19 mouse cellular contexts compared by ENCODE assay signal in the genomic region with DNA sequence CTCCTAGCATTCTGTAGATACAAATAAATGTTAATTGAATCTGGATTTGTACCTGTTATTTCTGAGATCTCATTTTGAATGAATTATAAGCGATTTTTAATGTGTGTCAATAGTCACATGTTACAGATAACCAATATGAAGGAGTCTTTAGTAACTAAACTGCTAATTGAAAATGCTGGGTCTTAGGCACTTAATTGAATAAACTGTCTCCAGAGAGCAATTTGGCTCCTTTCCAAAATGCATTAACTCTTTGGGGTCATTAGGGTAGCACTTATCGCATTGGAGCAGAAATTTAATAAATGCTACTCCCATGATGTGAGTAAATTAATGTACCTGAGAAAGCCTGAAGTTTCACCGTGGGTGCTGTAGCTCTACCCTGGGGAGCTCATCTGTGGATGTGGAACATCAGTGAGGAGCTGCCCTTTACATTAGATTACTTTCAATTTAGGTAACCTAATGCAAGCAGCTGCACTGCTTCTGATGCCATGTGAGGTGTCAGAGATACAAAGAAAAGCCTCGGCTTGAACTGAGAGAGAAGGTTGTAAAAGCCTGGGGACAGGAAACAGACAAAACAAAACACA.
DNase-seq lines count a peak whose midpoint lies in the region; ATAC-seq and TF ChIP-seq lines count a peak whose summit lies in the region.
"Had no signal": no experiment of that assay in that cellular context is flagged by ENCODE, and none has a peak within 500 bp of the region (broad histone marks: within the 10 kb centered on the region; RNA-seq: fewer than 3 reads in every experiment).

No protein-coding gene starts in this region.

- H3K27me3 ChIP-seq in hindbrain, embryonic 13.5 days: no peaks in the 10 kb centered on the region
- H3K27me3 ChIP-seq in hindbrain, embryonic 11.5 days (ENCODE audit: control insufficient read depth, insufficient read depth, low read length): no peaks in the 10 kb centered on the region
- H3K27me3 ChIP-seq in hindbrain, postnatal 0 days (ENCODE audit: insufficient read depth, low read length): no peaks in the 10 kb centered on the region
- H3K27me3 ChIP-seq: embryonic facial prominence, embryonic 13.5 days; limb, embryonic 12.5 days; liver, embryonic 13.5 days; lung, embryonic 15.5 days; midbrain, embryonic 12.5 days had no signal

- peaks cover 9% of the 10 kb centered on the region for H3K4me1 ChIP-seq in hindbrain, embryonic 13.5 days (replicated peaks)
- no peaks in the 10 kb centered on the region for H3K4me1 ChIP-seq in hindbrain, embryonic 11.5 days (replicated peaks; ENCODE audit: control insufficient read depth, insufficient read depth, low read length)
- H3K4me1 ChIP-seq in hindbrain, postnatal 0 days (ENCODE audit: insufficient read depth, low read length): peaks cover 3% of the 10 kb centered on the region; the same call in 1 of the 2 replicates
- H3K4me1 ChIP-seq: embryonic facial prominence, embryonic 13.5 days; liver, embryonic 13.5 days; lung, embryonic 15.5 days had no signal

- H3K9me3 ChIP-seq in hindbrain, embryonic 13.5 days: no peaks in the 10 kb centered on the region
- no peaks in the 10 kb centered on the region for H3K9me3 ChIP-seq in hindbrain, embryonic 11.5 days (ENCODE audit: control insufficient read depth, low read length)
- no peaks in the 10 kb centered on the region for H3K9me3 ChIP-seq in hindbrain, postnatal 0 days (ENCODE audit: low read length)
- H3K9me3 ChIP-seq: embryonic facial prominence, embryonic 13.5 days; limb, embryonic 12.5 days; liver, embryonic 13.5 days; lung, embryonic 15.5 days; midbrain, embryonic 12.5 days had no signal

- TF ChIP-seq CTCF in hindbrain, postnatal 0 days (IDR thresholded peaks at IDR 0.05; ENCODE audit: low read depth): no peak

- peak overlapping the region; percentile 76 for H3K27ac ChIP-seq in hindbrain, embryonic 13.5 days
- H3K27ac ChIP-seq in hindbrain, embryonic 11.5 days (ENCODE audit: low read depth, low read length): no peak overlapping the region
- no peak overlapping the region for H3K27ac ChIP-seq in hindbrain, postnatal 0 days
- H3K27ac ChIP-seq: embryonic facial prominence, embryonic 13.5 days; heart, adult 2 months; limb, embryonic 12.5 days; liver, embryonic 13.5 days; lung, embryonic 15.5 days; macrophage; midbrain, embryonic 12.5 days had no signal

- ATAC-seq in hindbrain, embryonic 13.5 days (ENCODE audit: low FRiP score): no peak; the same call in 1 of the 2 replicates
- ATAC-seq in hindbrain, embryonic 11.5 days (ENCODE audit: low FRiP score): no peak
- peak; percentile 38; the same call in 1 of the 2 replicates for ATAC-seq in hindbrain, postnatal 0 days

- 28% methylated on average over 4 of the region's 4 CpGs for WGBS in hindbrain, embryonic 13.5 days
- 57% methylated on average over 4 of the region's 4 CpGs for WGBS in hindbrain, embryonic 11.5 days
- WGBS in hindbrain, postnatal 0 days: 39% methylated on average over 4 of the region's 4 CpGs

- no peak overlapping the region for H3K4me2 ChIP-seq in hindbrain, embryonic 13.5 days
- H3K4me2 ChIP-seq in hindbrain, embryonic 11.5 days (replicated peaks; ENCODE audit: low read depth, low read length): no peak overlapping the region
- H3K4me2 ChIP-seq in hindbrain, postnatal 0 days (ENCODE audit: low read depth, low read length): no peak overlapping the region
- H3K4me2 ChIP-seq: embryonic facial prominence, embryonic 13.5 days; limb, embryonic 12.5 days; liver, embryonic 13.5 days; lung, embryonic 15.5 days; midbrain, embryonic 12.5 days had no signal

- no peak overlapping the region for H3K9ac ChIP-seq in hindbrain, embryonic 13.5 days
- no peak overlapping the region for H3K9ac ChIP-seq in hindbrain, embryonic 11.5 days (ENCODE audit: low read depth, low read length)
- no peak overlapping the region for H3K9ac ChIP-seq in hindbrain, postnatal 0 days (replicated peaks; ENCODE audit: low read length)
- H3K9ac ChIP-seq: embryonic facial prominence, embryonic 13.5 days; limb, embryonic 12.5 days; liver, embryonic 13.5 days; lung, embryonic 15.5 days; midbrain, embryonic 12.5 days had no signal

- H3K4me3 ChIP-seq in hindbrain, embryonic 13.5 days: no peak overlapping the region
- H3K4me3 ChIP-seq in hindbrain, embryonic 11.5 days (ENCODE audit: low read depth, low read length): no peak overlapping the region
- H3K4me3 ChIP-seq in hindbrain, postnatal 0 days (ENCODE audit: low read length): no peak overlapping the region
- H3K4me3 ChIP-seq: embryonic facial prominence, embryonic 13.5 days; heart, adult 2 months; limb, embryonic 12.5 days; liver, embryonic 13.5 days; lung, embryonic 15.5 days; midbrain, embryonic 12.5 days; myocyte had no signal

- H3K36me3 ChIP-seq in hindbrain, embryonic 13.5 days: no peaks in the 10 kb centered on the region
- no peaks in the 10 kb centered on the region for H3K36me3 ChIP-seq in hindbrain, embryonic 11.5 days (ENCODE audit: control insufficient read depth, insufficient read depth, low read length)
- H3K36me3 ChIP-seq in hindbrain, postnatal 0 days (ENCODE audit: insufficient read depth, low read length): no peaks in the 10 kb centered on the region
- H3K36me3 ChIP-seq: embryonic facial prominence, embryonic 13.5 days; limb, embryonic 12.5 days; liver, embryonic 13.5 days; lung, embryonic 15.5 days; midbrain, embryonic 12.5 days had no signal

- no peak for DNase-seq in hindbrain, embryonic 11.5 days (ENCODE audit: low spot score)
- DNase-seq in thymus, postnatal 14 days: peak; percentile 14
- no peak for DNase-seq in thymus, adult 18-20 months
- DNase-seq in hindbrain, postnatal 0 days (ENCODE audit: low spot score): peak; percentile 70
- DNase-seq in ovary, postnatal 36 days (ENCODE audit: low spot score): no peak
- no peak for DNase-seq in heart, adult 8-10 months (ENCODE audit: low spot score)
- DNase-seq: adrenal gland, adult 2 months; cerebellum, adult 9-10 months; gastrocnemius, postnatal 25 days; heart, adult 2 months; kidney, adult 11 months; liver, embryonic 13.5 days had no signal

Comparison
In these comparisons a context has a peak if more than half of its experiments do, and no peak if none do; other contexts are left out.
1. DNase-seq: peak in thymus, postnatal 14 days (single experiment) and hindbrain, postnatal 0 days (single experiment); none in hindbrain, embryonic 11.5 days (single experiment), thymus, adult 18-20 months (0 of 2), ovary, postnatal 36 days (single experiment) and heart, adult 8-10 months (single experiment).